Mouse (Mus musculus) heart, adult 8-10 months (tissue): ENCODE measurements around the gene Ccdc69. TPM values are rescaled to one million over a fixed set of nuclear protein-coding genes. Genes with fewer than 3 reads are reported as not detected.

Experiments used
- DNase-seq: peaks from one replicate; pipeline ENCODE4 v3.0.0; 2022; ENCODE audit warnings: low spot score
- total RNA-seq, 4 experiments: library from RNA; stranded (reverse); gene quantifications; 2 replicates each; pipeline ENCODE4 v1.2.4; 2022

Ccdc69 gene
- total RNA-seq, 4 experiments from 2014 or later = 5.9 to 9.4 (median 6.5) TPM

DNA sequence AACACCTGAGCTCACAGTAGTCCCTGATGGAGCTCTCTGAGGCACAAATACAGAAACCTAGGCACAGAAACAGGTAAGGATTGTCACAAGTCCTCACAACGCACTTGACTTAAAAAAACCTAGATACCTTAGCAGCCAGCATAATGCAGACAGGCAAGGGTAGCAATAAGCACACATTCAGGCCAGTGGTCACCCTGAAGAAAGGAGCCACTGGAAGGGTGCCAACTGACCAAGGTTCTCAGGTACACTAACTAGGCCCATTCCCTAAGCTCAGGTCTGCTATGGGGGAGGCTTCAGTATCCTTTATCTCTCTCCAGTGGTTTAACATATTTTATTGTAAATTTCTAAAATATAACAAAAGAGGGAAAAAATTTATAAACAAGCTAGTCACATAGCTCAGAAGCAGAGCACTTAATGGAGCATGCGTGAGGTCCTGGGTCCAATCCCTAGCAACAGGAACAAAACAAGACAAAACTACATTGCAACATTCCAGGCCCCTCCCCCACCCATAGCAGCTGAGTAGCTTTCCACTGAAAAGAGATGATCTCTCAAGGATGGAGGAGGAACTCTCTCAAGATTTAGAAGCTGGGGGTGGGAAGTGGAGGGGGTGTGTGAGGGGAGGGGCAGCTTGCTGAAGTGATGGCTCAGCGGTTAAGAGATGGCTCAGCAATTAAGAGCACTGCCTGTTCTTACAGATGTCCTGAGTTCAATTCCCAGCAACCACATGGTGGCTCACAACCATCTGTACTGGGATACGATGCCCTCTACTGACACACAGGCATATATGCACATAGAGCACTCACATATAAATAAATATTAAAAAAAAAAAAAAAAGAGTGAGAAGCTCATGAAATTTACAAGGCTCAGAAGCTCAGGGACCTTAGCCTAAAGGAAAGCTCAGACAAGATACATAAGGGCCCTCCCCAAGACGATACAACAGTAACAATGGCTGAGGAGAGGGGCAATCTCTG lies 65.1 kb downstream of the Ccdc69 start:
- no peak for DNase-seq

DNA sequence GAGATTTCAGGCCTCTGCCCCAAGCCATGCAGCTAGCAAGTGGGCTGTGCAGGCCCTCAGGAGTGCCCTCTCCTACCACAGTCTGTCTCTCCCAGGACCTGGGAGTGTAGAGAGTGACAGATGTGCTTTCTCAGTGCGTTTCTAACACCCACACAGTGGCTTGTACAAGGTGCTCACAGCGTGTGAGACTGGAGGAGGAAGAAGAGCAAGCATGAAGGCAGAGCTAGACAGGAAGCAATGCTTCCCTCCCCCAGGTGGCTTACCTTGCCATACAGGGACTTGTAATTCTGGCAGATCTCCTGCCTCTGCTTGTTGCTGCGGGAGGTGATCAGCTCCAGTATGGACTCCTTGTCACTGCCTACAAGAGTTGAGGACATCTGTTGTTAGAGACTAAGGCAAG lies 66.5 kb downstream of the Ccdc69 start:
- DNase-seq = no peak

DNA sequence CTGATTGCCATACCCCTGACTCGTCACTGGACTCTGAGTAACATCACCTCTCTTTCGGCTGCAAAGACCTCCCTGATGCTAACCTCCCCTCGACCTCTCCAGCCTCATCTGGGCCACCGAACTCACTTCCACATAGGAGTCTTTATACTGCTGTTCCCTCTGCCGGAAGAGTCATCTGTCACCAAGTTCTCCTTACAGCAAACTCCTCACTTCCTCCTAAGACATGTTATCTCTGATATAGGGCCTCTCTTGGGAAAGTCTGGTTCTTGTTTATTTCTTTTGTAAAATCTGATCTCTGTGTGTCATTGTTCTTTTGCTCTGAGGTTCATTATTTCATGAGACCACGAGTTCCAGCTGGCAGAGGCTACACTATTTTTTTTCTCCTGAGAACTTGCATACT lies 69.7 kb downstream of the Ccdc69 start:
- no peak for DNase-seq

DNA sequence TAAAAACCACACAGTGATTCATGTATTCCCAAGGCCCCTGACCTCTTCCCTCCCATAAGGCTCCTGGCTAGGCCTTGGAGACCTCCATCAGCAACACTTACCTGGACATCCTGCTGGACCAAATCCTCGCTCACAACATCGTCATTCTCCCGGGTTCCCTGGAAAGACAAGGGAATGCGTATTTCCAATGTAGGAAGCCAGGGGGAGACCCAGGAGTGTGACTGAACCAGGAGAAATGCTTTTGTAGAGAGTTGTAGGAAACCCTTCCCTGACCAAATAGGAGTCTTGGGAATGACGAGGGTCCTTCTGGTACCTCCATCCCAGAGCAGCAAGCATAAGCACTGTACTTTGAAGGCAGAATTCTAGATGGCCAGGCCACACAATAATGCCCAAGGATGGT lies 72.2 kb downstream of the Ccdc69 start:
- DNase-seq = no peak

DNA sequence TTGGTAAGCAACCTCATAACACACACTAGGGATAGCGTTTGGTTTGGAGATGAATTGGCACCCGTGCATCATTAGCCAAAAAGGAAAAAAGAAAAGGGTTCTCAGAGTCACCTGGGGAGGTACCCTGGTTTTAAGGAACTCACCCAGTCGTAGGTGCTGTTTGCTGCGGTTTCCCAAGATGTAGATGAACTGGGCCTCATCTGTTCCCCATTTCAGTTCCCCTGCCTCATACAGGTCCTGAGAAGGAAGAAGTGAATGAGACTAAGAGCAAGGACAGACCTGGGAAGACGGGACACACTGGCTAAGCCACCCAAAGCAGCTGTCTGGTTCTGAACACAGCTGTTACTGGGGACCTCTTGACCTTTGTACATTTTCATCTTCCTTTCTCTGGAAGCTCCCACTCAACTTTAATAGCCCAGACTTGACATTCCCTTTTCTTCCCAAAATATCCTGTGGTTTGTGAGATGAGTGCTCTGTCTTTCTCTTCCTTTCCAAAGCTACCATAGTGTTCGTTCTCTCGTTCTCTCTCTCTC lies 72.9 kb downstream of the Ccdc69 start:
- DNase-seq = no peak

Other genes with a start within 250 kb of the Ccdc69 start
- gene Lyrm7, start 217.2 kb downstream of the Ccdc69 start, total RNA-seq = 10 to 100 TPM; 35.9 to 40.2 (median 39.3) TPM
- gene Hint1, start 211.7 kb downstream of the Ccdc69 start, total RNA-seq = 100 to 1,000 TPM; 213 to 341 (median 275) TPM
- 100 to 1,000 TPM; 188 to 354 (median 218) TPM for gene Gpx3, start 175.7 kb downstream of the Ccdc69 start, total RNA-seq
- gene Tnip1, start 115.2 kb downstream of the Ccdc69 start, total RNA-seq = 10 to 100 TPM; 30.7 to 41.6 (median 35.2) TPM
- 100 to 1,000 TPM; 202 to 217 (median 212) TPM for gene Anxa6, start 44.7 kb downstream of the Ccdc69 start, total RNA-seq
- 10 to 100 TPM in 2 of 4 experiments, 1 to 10 TPM in 2; 9.4 to 10.7 (median 10.1) TPM for gene Gm2a, start 20.0 kb upstream of the Ccdc69 start, total RNA-seq
- gene Slc36a3, start 73.6 kb upstream of the Ccdc69 start, total RNA-seq = not detected
- 10 to 100 TPM in 3 of 4 experiments, 1 to 10 TPM in 1; 10.0 to 14.0 (median 12.0) TPM for gene Slc36a2, start 106.9 kb upstream of the Ccdc69 start, total RNA-seq
- gene Slc36a1, start 126.2 kb upstream of the Ccdc69 start, total RNA-seq = 10 to 100 TPM in 3 of 4 experiments, 1 to 10 TPM in 1; 8.8 to 12.1 (median 10.4) TPM